Mouse (Mus musculus): ENCODE measurements around the gene Slc26a11. TPM values are rescaled to one million over a fixed set of nuclear protein-coding genes. Genes with fewer than 3 reads are reported as not detected.

Gene Slc26a11
- polyA plus RNA-seq, 1 experiment from 2014 or later, result 10.8 TPM

DNA sequence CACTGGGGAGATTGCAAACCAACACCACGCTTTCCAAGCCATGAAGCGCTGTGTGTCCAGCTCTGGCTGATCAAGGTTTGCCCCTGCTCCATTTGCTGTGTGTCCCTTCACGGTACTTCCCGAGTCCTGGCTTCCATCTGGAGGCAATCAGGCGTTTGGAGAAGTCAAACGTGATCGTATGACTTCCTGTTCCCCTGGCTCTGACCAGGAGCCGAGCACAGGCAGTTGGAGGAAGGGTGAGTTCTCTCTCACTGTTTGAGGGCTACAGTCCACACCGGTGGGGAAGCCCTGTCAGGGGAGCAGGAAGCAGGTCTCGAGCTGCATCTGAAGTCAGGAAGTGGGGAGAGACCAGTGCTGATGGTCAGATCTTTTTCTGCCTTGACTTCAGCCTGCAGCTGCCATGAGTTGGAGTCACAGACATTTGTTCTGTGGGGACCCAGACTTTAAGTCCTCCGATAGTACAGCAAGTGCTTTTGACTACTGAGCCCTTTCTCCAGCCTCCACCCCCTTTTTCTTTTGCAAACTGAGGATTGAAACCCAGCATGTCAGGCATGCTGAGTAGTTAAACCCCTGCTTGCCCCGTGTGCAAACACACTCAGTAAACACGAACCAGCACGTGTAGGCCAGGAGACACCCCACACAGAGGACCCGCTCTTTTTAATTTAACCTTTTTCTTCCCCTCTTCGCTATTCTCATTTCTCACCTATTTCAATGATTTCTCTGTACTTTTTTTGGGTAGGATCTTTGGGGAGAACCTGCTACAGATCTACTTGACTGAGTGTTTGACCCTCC is 64.2 kb downstream of the Slc26a11 start:
- no peaks in the 10 kb centered on the region for H3K9me3 ChIP-seq (replicated peaks)
- H3K4me3 ChIP-seq (replicated peaks), result no peak overlapping the region
- no peak overlapping the region for H3K4me2 ChIP-seq
- H3K27me3 ChIP-seq, result no peaks in the 10 kb centered on the region
- WGBS, result 40% methylated on average over 16 of the region's 16 CpGs
- H3K27ac ChIP-seq, result 0 out of 2 replicates have a peak overlapping the region, but pooled peaks have one; percentile 27
- peaks cover 45% of the 10 kb centered on the region for H3K36me3 ChIP-seq
- peaks cover 9% of the 10 kb centered on the region for H3K4me1 ChIP-seq
- ATAC-seq (replicated peaks; ENCODE audit: low FRiP score), result no peak
- H3K9ac ChIP-seq, result peak overlapping the region; percentile 17; the same call in 1 of the 2 replicates

DNA sequence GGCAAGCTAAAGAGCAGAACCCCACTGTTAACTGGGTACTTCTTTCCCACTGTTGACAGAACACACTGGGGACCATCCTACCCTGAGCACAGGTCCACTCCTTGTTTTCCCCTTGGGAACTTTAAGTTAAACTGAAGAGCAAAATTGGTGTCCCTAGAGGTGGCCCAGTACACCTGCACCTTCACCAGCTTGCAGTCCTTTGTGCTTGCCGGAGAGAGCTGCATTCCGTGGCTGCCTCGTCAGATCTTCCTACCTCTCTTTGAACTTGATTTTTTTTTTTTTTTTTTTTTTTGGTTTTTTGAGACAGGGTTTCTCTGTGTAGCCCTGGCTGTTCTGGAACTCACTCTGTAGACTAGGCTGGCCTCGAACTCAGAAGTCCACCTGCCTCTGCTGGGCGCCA is 65.1 kb downstream of the Slc26a11 start:
- no peak overlapping the region for H3K27ac ChIP-seq
- H3K4me2 ChIP-seq, result no peak overlapping the region
- H3K36me3 ChIP-seq, result peaks cover 40% of the 10 kb centered on the region

DNA sequence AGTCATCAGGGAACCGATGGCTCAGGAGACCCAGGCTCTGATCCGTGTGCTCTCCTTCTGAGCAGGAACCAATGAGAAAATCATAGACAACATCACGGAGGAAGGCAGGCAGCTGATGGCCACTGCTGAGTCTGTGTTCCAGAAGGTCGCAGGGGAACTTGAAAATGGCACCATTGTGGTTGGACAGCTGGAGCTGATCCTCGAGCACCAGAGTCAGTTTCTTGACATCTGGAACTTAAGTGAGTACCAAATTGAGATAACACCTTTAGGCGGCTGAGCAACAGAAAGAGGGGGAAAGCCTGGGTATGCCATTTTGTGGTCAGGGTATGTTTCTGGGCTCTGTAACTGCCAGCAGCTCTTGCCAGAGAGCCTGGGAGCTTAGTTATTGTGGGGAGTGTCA is 72.1 kb downstream of the Slc26a11 start:
- H3K27ac ChIP-seq, result no peak overlapping the region
- H3K27me3 ChIP-seq, result no peaks in the 10 kb centered on the region
- ATAC-seq (replicated peaks; ENCODE audit: low FRiP score), result no peak
- no peak overlapping the region for H3K9ac ChIP-seq
- H3K4me2 ChIP-seq, result no peak overlapping the region
- H3K4me3 ChIP-seq (replicated peaks), result no peak overlapping the region
- no peaks in the 10 kb centered on the region for H3K9me3 ChIP-seq (replicated peaks)
- peaks cover 12% of the 10 kb centered on the region for H3K4me1 ChIP-seq
- H3K36me3 ChIP-seq, result peaks cover 45% of the 10 kb centered on the region
- 82% methylated on average over 6 of the region's 6 CpGs for WGBS

More for the DNA sequence above, 65.1 kb downstream of the Slc26a11 start:
- 84% methylated on average over 5 of the region's 5 CpGs for WGBS
- ATAC-seq (replicated peaks; ENCODE audit: low FRiP score), result no peak
- no peaks in the 10 kb centered on the region for H3K27me3 ChIP-seq
- H3K9me3 ChIP-seq (replicated peaks), result no peaks in the 10 kb centered on the region
- H3K9ac ChIP-seq, result no peak overlapping the region
- H3K4me1 ChIP-seq, result peaks cover 9% of the 10 kb centered on the region
- no peak overlapping the region for H3K4me3 ChIP-seq (replicated peaks)

DNA sequence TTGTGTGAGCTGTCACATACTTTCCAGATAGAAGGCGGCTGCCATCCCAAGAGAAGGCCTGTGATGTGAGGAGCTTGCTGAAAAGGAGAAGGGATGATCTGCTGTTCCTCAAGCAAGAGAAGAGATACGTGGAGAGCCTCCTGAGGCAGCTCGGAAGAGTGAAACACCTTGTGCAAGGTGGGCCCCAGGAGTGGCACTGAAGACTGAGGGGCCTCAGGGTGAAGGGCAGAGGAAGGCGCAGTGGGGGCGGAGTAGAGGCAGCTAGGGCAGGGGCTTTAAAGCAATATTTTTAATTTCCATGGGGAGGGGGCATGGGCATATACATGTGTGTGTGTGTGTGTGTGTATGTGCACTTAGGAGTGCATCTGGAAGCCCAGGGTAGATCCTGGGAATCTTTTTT is 72.6 kb downstream of the Slc26a11 start:
- ATAC-seq (replicated peaks; ENCODE audit: low FRiP score), result peak; percentile 22; the same call in 1 of the 2 replicates
- Histone ChIP-seq H3K4me2 (peak overlapping the region; percentile 61), H3K9ac (no peak overlapping the region; the same call in 1 of the 2 replicates), H3K4me1 (peaks cover 12% of the 10 kb centered on the region), H3K27me3 (no peaks in the 10 kb centered on the region), H3K27ac (no peak overlapping the region), H3K9me3 (replicated peaks) (no peaks in the 10 kb centered on the region), H3K4me3 (replicated peaks) (0 out of 2 replicates have a peak overlapping the region, but pooled peaks have one; percentile 29), H3K36me3 (peaks cover 43% of the 10 kb centered on the region; the same call in 1 of the 2 replicates)
- 79% methylated on average over 5 of the region's 5 CpGs for WGBS

DNA sequence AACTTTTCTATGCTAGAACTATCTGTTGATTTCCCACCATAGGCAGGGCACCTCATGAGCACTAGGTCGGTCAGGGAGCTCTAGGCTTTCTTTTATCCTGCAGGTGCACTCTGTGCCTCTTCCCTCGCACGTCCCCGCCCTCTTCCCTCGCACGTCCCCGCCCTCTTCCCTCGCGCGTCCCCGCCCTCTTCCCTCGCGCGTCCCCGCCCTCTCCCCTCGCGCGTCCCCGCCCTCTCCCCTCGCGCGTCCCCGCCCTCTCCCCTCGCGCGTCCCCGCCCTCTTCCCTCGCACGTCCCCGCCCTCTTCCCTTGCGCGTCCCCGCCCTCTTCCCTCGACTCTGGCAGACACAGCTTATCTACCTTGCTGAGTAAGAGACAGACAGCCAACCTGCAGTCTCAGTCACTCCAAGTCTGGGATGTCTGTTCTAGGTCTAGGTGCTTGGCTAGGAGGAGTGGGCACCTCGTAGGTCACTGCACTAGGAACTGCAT is 73.3 kb downstream of the Slc26a11 start:
- 3% methylated on average over 27 of the region's 35 CpGs for WGBS
- no peaks in the 10 kb centered on the region for H3K27me3 ChIP-seq
- H3K4me2 ChIP-seq, result peak overlapping the region; percentile 61
- ATAC-seq (replicated peaks; ENCODE audit: low FRiP score), result peak; percentile 84; the same call in 1 of the 2 replicates
- H3K9me3 ChIP-seq (replicated peaks), result no peaks in the 10 kb centered on the region
- peak overlapping the region; percentile 70 for H3K27ac ChIP-seq
- peak overlapping the region; percentile 29 for H3K4me3 ChIP-seq (replicated peaks)
- peaks cover 47% of the 10 kb centered on the region for H3K36me3 ChIP-seq
- peaks cover 12% of the 10 kb centered on the region for H3K4me1 ChIP-seq
- H3K9ac ChIP-seq, result no peak overlapping the region

MicroRNA genes within 50 kb of the gene (microRNA counts, 519-probe panel; counts per million panel counts)
- microRNA mmu-miR-1932, result 31.7 counts per million

Small RNA genes lying within 50 kb of the gene (microRNA-seq; reads per million reads assigned to microRNA genes)
- not detected for gene Mir1932

Other genes starting within 250 kb of the Slc26a11 start
- 12.8 and 15.0 TPM in 2 replicates for gene Tbc1d16, start 127.1 kb upstream of the Slc26a11 start, polyA plus RNA-seq (2015; fragmentation: Nextera tagmentation; extraction: Ambion mirVana)
- 4.6 and 6.5 TPM in 2 replicates for gene Ccdc40, start 127.0 kb upstream of the Slc26a11 start, polyA plus RNA-seq (2015; fragmentation: Nextera tagmentation; extraction: Ambion mirVana)
- gene Gaa, start 87.7 kb upstream of the Slc26a11 start, polyA plus RNA-seq (2015; fragmentation: Nextera tagmentation; extraction: Ambion mirVana), result 53.9 and 64.8 TPM in 2 replicates
- gene Eif4a3, start 55.5 kb upstream of the Slc26a11 start, polyA plus RNA-seq (2015; fragmentation: Nextera tagmentation; extraction: Ambion mirVana), result 383 and 393 TPM in 2 replicates
- 0.23 and 0.46 TPM in 2 replicates for gene Card14, start 47.8 kb upstream of the Slc26a11 start, polyA plus RNA-seq (2015; fragmentation: Nextera tagmentation; extraction: Ambion mirVana)
- 6.6 and 8.9 TPM in 2 replicates for gene Sgsh, start within 50 bp of the Slc26a11 start, polyA plus RNA-seq (2015; fragmentation: Nextera tagmentation; extraction: Ambion mirVana)
- gene Rnf213, start 37.5 kb downstream of the Slc26a11 start, polyA plus RNA-seq (2015; fragmentation: Nextera tagmentation; extraction: Ambion mirVana), result 5.3 and 5.8 TPM in 2 replicates
- 16.3 and 17.0 TPM in 2 replicates for gene Endov, start 135.8 kb downstream of the Slc26a11 start, polyA plus RNA-seq (2015; fragmentation: Nextera tagmentation; extraction: Ambion mirVana)
- 0.63 and 1.1 TPM in 2 replicates for gene Nptx1, start 192.2 kb downstream of the Slc26a11 start, polyA plus RNA-seq (2015; fragmentation: Nextera tagmentation; extraction: Ambion mirVana)
- gene Rptor, start 247.3 kb downstream of the Slc26a11 start, polyA plus RNA-seq (2015; fragmentation: Nextera tagmentation; extraction: Ambion mirVana), result 10.8 and 13.1 TPM in 2 replicates

Measured in kidney, embryonic 15.5 days (tissue).